Mouse (Mus musculus): ENCODE measurements around the gene Mum1. TPM values are rescaled to one million over a fixed set of nuclear protein-coding genes. Genes with fewer than 3 reads are reported as not detected.
A peak's percentile ranks its signal among the peaks of the same experiment; 100 is the strongest.

Mum1 gene
- total and polyA plus RNA-seq, 2 experiments from 2014 or later: 42.4 to 45.1 TPM

- TF ChIP-seq CTCF (IDR thresholded peaks at IDR 0.05): no peak
- peak overlapping the region; percentile 75 for H3K27ac ChIP-seq (ENCODE audit: low read depth, low read length)
- H3K9ac ChIP-seq (replicated peaks; ENCODE audit: low read length, poor library complexity, severe bottlenecking): peak overlapping the region; percentile 97
- peak overlapping the region; percentile 72 for H3K4me2 ChIP-seq (ENCODE audit: low read depth, low read length, poor library complexity, severe bottlenecking)
- H3K27me3 ChIP-seq (ENCODE audit: insufficient read depth, low read length): no peaks in the 10 kb centered on the region
- peak overlapping the region; percentile 79 for H3K4me3 ChIP-seq (ENCODE audit: low read depth, low read length)
- no peaks in the 10 kb centered on the region for H3K9me3 ChIP-seq (ENCODE audit: low read length)
- 0 out of 2 replicates have a peak, but pooled peaks cover 4% of the 10 kb centered on the region for H3K36me3 ChIP-seq (ENCODE audit: insufficient read depth, low read length)
- ATAC-seq (ENCODE audit: low FRiP score): peak; percentile 12; the same call in 1 of the 2 replicates
- DNase-seq (ENCODE audit: low spot score): no peak
- WGBS: 0% methylated on average over 18 of the region's 18 CpGs
- H3K4me1 ChIP-seq (ENCODE audit: insufficient read depth, low read length): peaks cover 20% of the 10 kb centered on the region
Measured at GRCm38 (mm10) chr10:80265149-80265486, 38.9 kb downstream of the Mum1 start.

- Histone ChIP-seq H3K4me3 (ENCODE audit: low read depth, low read length) (no peak overlapping the region), H3K4me2 (ENCODE audit: low read depth, low read length, poor library complexity, severe bottlenecking) (no peak overlapping the region), H3K4me1 (ENCODE audit: insufficient read depth, low read length) (peaks cover 19% of the 10 kb centered on the region), H3K27me3 (ENCODE audit: insufficient read depth, low read length) (no peaks in the 10 kb centered on the region), H3K9ac (replicated peaks; ENCODE audit: low read length, poor library complexity, severe bottlenecking) (0 out of 2 replicates have a peak overlapping the region, but pooled peaks have one; percentile 13), H3K9me3 (ENCODE audit: low read length) (no peaks in the 10 kb centered on the region), H3K27ac (ENCODE audit: low read depth, low read length) (no peak overlapping the region), H3K36me3 (ENCODE audit: insufficient read depth, low read length) (peaks cover 17% of the 10 kb centered on the region; the same call in 1 of the 2 replicates)
- 96% methylated on average over 2 of the region's 2 CpGs for WGBS
- DNase-seq (ENCODE audit: low spot score) (no peak), ATAC-seq (ENCODE audit: low FRiP score) (no peak)
- no peak for TF ChIP-seq CTCF (IDR thresholded peaks at IDR 0.05)
Measured at GRCm38 (mm10) chr10:80270099-80270498, 43.9 kb downstream of the Mum1 start.

GRCm38 (mm10) chr10:80270734-80271181 is 44.5 kb downstream of the Mum1 start:
- no peak overlapping the region for H3K4me3 ChIP-seq (ENCODE audit: low read depth, low read length)
- DNase-seq (ENCODE audit: low spot score) (no peak), ATAC-seq (ENCODE audit: low FRiP score) (no peak)
- H3K36me3 ChIP-seq (ENCODE audit: insufficient read depth, low read length): peaks cover 18% of the 10 kb centered on the region; the same call in 1 of the 2 replicates
- H3K27me3 ChIP-seq (ENCODE audit: insufficient read depth, low read length): no peaks in the 10 kb centered on the region
- no peak for TF ChIP-seq CTCF (IDR thresholded peaks at IDR 0.05)
- H3K27ac ChIP-seq (ENCODE audit: low read depth, low read length): no peak overlapping the region; the same call in 1 of the 2 replicates
- no peak overlapping the region for H3K9ac ChIP-seq (replicated peaks; ENCODE audit: low read length, poor library complexity, severe bottlenecking)
- H3K4me1 ChIP-seq (ENCODE audit: insufficient read depth, low read length): peaks cover 16% of the 10 kb centered on the region
- no peaks in the 10 kb centered on the region for H3K9me3 ChIP-seq (ENCODE audit: low read length)
- no peak overlapping the region for H3K4me2 ChIP-seq (ENCODE audit: low read depth, low read length, poor library complexity, severe bottlenecking)
- WGBS: 63% methylated on average over 6 of the region's 6 CpGs

- H3K4me3 ChIP-seq (ENCODE audit: low read depth, low read length): no peak overlapping the region
- no peak for TF ChIP-seq CTCF (IDR thresholded peaks at IDR 0.05)
- H3K9me3 ChIP-seq (ENCODE audit: low read length): no peaks in the 10 kb centered on the region
- peaks cover 13% of the 10 kb centered on the region for H3K4me1 ChIP-seq (ENCODE audit: insufficient read depth, low read length)
- H3K27me3 ChIP-seq (ENCODE audit: insufficient read depth, low read length): no peaks in the 10 kb centered on the region
- H3K9ac ChIP-seq (replicated peaks; ENCODE audit: low read length, poor library complexity, severe bottlenecking): no peak overlapping the region
- ATAC-seq (ENCODE audit: low FRiP score) (no peak), DNase-seq (ENCODE audit: low spot score) (no peak)
- no peak overlapping the region; the same call in 1 of the 2 replicates for H3K27ac ChIP-seq (ENCODE audit: low read depth, low read length)
- WGBS: 79% methylated on average over 5 of the region's 5 CpGs
- H3K4me2 ChIP-seq (ENCODE audit: low read depth, low read length, poor library complexity, severe bottlenecking): no peak overlapping the region
- H3K36me3 ChIP-seq (ENCODE audit: insufficient read depth, low read length): peaks cover 22% of the 10 kb centered on the region
Measured at GRCm38 (mm10) chr10:80271186-80271843, 45.1 kb downstream of the Mum1 start.

- H3K4me3 ChIP-seq (ENCODE audit: low read depth, low read length): no peak overlapping the region
- H3K4me2 ChIP-seq (ENCODE audit: low read depth, low read length, poor library complexity, severe bottlenecking): no peak overlapping the region
- no peak overlapping the region for H3K27ac ChIP-seq (ENCODE audit: low read depth, low read length)
- no peak for TF ChIP-seq CTCF (IDR thresholded peaks at IDR 0.05)
- H3K9ac ChIP-seq (replicated peaks; ENCODE audit: low read length, poor library complexity, severe bottlenecking): no peak overlapping the region
- 83% methylated on average over 8 of the region's 8 CpGs for WGBS
- ATAC-seq (ENCODE audit: low FRiP score): no peak
- peaks cover 7% of the 10 kb centered on the region for H3K4me1 ChIP-seq (ENCODE audit: insufficient read depth, low read length)
- peaks cover 22% of the 10 kb centered on the region for H3K36me3 ChIP-seq (ENCODE audit: insufficient read depth, low read length)
- DNase-seq (ENCODE audit: low spot score): no peak
- no peaks in the 10 kb centered on the region for H3K27me3 ChIP-seq (ENCODE audit: insufficient read depth, low read length)
- no peaks in the 10 kb centered on the region for H3K9me3 ChIP-seq (ENCODE audit: low read length)
Measured at GRCm38 (mm10) chr10:80271870-80272585, 45.8 kb downstream of the Mum1 start.

GRCm38 (mm10) chr10:80273847-80274246 is 47.6 kb downstream of the Mum1 start:
- WGBS: 95% methylated on average over 3 of the region's 3 CpGs

More at GRCm38 (mm10) chr10:80273847-80274246, 47.6 kb downstream of the Mum1 start:
- Histone ChIP-seq H3K27ac (ENCODE audit: low read depth, low read length) (no peak overlapping the region), H3K4me2 (ENCODE audit: low read depth, low read length, poor library complexity, severe bottlenecking) (no peak overlapping the region), H3K9ac (replicated peaks; ENCODE audit: low read length, poor library complexity, severe bottlenecking) (no peak overlapping the region), H3K9me3 (ENCODE audit: low read length) (no peaks in the 10 kb centered on the region), H3K27me3 (ENCODE audit: insufficient read depth, low read length) (no peaks in the 10 kb centered on the region), H3K4me3 (ENCODE audit: low read depth, low read length) (no peak overlapping the region), H3K4me1 (ENCODE audit: insufficient read depth, low read length) (no peaks in the 10 kb centered on the region), H3K36me3 (ENCODE audit: insufficient read depth, low read length) (peaks cover 35% of the 10 kb centered on the region)
- no peak for TF ChIP-seq CTCF (IDR thresholded peaks at IDR 0.05)
- no peak for ATAC-seq (ENCODE audit: low FRiP score)
- no peak for DNase-seq (ENCODE audit: low spot score)
